In genomic region chr11:72409649-72410385, GRCm38 (mm10) we compare ENCODE assay signal across 11 mouse cellular contexts. TPM values are rescaled to one million over a fixed set of nuclear protein-coding genes. Genes with fewer than 3 reads are reported as not detected.
DNase-seq lines count a peak whose midpoint lies in the region; ATAC-seq and TF ChIP-seq lines count a peak whose summit lies in the region.
"Had no signal": no experiment of that assay in that cellular context is flagged by ENCODE, and none has a peak within 500 bp of the region (broad histone marks: within the 10 kb centered on the region; RNA-seq: fewer than 3 reads in every experiment).

No protein-coding gene starts in this region.

- ATAC-seq in heart, embryonic 11.5 days (replicated peaks; ENCODE audit: insufficient number of reproducible peaks, low FRiP score, low TSS enrichment): no peak
- ATAC-seq in liver, embryonic 14.5 days (ENCODE audit: insufficient read depth): no peak

- H3K27me3 ChIP-seq in heart, embryonic 11.5 days (ENCODE audit: control insufficient read depth, insufficient read depth, low read length): no peaks in the 10 kb centered on the region
- H3K27me3 ChIP-seq in testis, adult 2 months (ENCODE audit: control insufficient read depth, insufficient read depth, low read length): no peaks in the 10 kb centered on the region
- peaks cover 4% of the 10 kb centered on the region for H3K27me3 ChIP-seq in liver, embryonic 14.5 days (ENCODE audit: control insufficient read depth, insufficient read depth, low read length)

- no peak for DNase-seq in heart, postnatal 14 days
- no peak for DNase-seq in testis, postnatal 10 days (ENCODE audit: low spot score)
- no peak for DNase-seq in liver, embryonic 14.5 days (ENCODE audit: low read depth in 3 of 3, low spot score in 3 of 3)
- DNase-seq in urinary bladder, postnatal 4 days (ENCODE audit: low spot score in 2 of 2): no peak
- no peak for DNase-seq in adrenal gland, postnatal 25 days
- no peak for DNase-seq in layer of hippocampus, postnatal 36 days
- DNase-seq: gastrocnemius, postnatal 25 days had no signal

- TF ChIP-seq POLR2A in testis, adult 2 months (IDR thresholded peaks at IDR 0.05; ENCODE audit: control insufficient read depth, low read depth, low read length): no peak

- peak overlapping the region; percentile 91 for H3K9ac ChIP-seq in heart, embryonic 11.5 days (ENCODE audit: low read depth, low read length)
- no peak overlapping the region for H3K9ac ChIP-seq in liver, embryonic 14.5 days (replicated peaks)

- peak overlapping the region; percentile 97 for H3K4me3 ChIP-seq in heart, embryonic 11.5 days (ENCODE audit: low read depth, low read length)
- peak overlapping the region; percentile 16; the same call in 1 of the 2 replicates for H3K4me3 ChIP-seq in testis, adult 2 months (ENCODE audit: control insufficient read depth, low read depth, low read length)
- H3K4me3 ChIP-seq in liver, embryonic 14.5 days (ENCODE audit: insufficient read depth in 1 of 2, low read depth in 2 of 2, low read length in 2 of 2): 0 out of 4 replicates have a peak overlapping the region, but pooled peaks of 1 of the 2 experiments have one; percentile 16

- H3K9me3 ChIP-seq in heart, embryonic 11.5 days (replicated peaks; ENCODE audit: control insufficient read depth, low read length): no peaks in the 10 kb centered on the region
- no peaks in the 10 kb centered on the region for H3K9me3 ChIP-seq in liver, embryonic 14.5 days (ENCODE audit: control insufficient read depth, low read length)

- no peaks in the 10 kb centered on the region for H3K36me3 ChIP-seq in heart, embryonic 11.5 days (ENCODE audit: control insufficient read depth, insufficient read depth, low read length)
- no peaks in the 10 kb centered on the region for H3K36me3 ChIP-seq in testis, adult 2 months (ENCODE audit: control insufficient read depth, insufficient read depth, low read length)
- H3K36me3 ChIP-seq in liver, embryonic 14.5 days (replicated peaks; ENCODE audit: control insufficient read depth, insufficient read depth, low read depth): no peaks in the 10 kb centered on the region

- TF ChIP-seq CTCF in testis, adult 2 months (IDR thresholded peaks at IDR 0.05; ENCODE audit: control insufficient read depth, insufficient read depth, insufficient replicate concordance, low read depth, low read length): no peak
- TF ChIP-seq CTCF in liver, embryonic 14.5 days (IDR thresholded peaks at IDR 0.05; ENCODE audit: low read depth): no peak

- intact Hi-C loops in heart, postnatal 14 days (cut with DNase I): loop anchor here (2.0 kb wide), 1 partner anchor 15 kb away; no protein-coding TSS in a partner anchor

- TF ChIP-seq EP300 in liver, embryonic 14.5 days (IDR thresholded peaks at IDR 0.05; ENCODE audit: low read depth): no peak

- H3K4me1 ChIP-seq in heart, embryonic 11.5 days (ENCODE audit: control insufficient read depth, insufficient read depth, low read length): peaks cover 74% of the 10 kb centered on the region
- peaks cover 19% of the 10 kb centered on the region for H3K4me1 ChIP-seq in testis, adult 2 months (ENCODE audit: control insufficient read depth, insufficient read depth, low read length)
- H3K4me1 ChIP-seq in liver, embryonic 14.5 days (replicated peaks; ENCODE audit: control insufficient read depth in 2 of 2, insufficient read depth in 2 of 2, low read length in 1 of 2): peaks cover 4 to 25% of the 10 kb centered on the region in 2 experiments

- H3K4me2 ChIP-seq in heart, embryonic 11.5 days: peak overlapping the region; percentile 91
- H3K4me2 ChIP-seq in liver, embryonic 14.5 days (ENCODE audit: low read depth): peak overlapping the region; percentile 20; the same call in 1 of the 2 replicates

- WGBS in heart, embryonic 11.5 days (ENCODE audit: insufficient replicate concordance): 47% methylated on average over 12 of the region's 12 CpGs
- WGBS in liver, embryonic 14.5 days (ENCODE audit: insufficient replicate concordance): 67% methylated on average over 12 of the region's 12 CpGs

- peak overlapping the region; percentile 94 for H3K27ac ChIP-seq in heart, embryonic 11.5 days (ENCODE audit: low read depth, low read length)
- no peak overlapping the region for H3K27ac ChIP-seq in testis, adult 2 months (ENCODE audit: control insufficient read depth, insufficient read depth, low read depth, low read length)
- H3K27ac ChIP-seq in liver, embryonic 14.5 days: no peak overlapping the region

RNA-seq across cellular contexts. Expression of gene Smtnl2, which starts 1.7 kb away (rescaled TPM):
- polyA plus RNA-seq in heart, embryonic 11.5 days (2014; fragmentation: Nextera tagmentation; extraction: Ambion mirVana): 107 and 123 TPM in 2 replicates
- 10 to 100 TPM; 27.1 to 30.5 TPM for total RNA-seq in heart, postnatal 14 days (2021)
- polyA plus RNA-seq in testis, adult 2 months (2012; rRNA removed): 2.1 and 2.5 TPM in 2 replicates
- 1.1 and 1.3 TPM in 2 replicates for polyA plus RNA-seq in liver, embryonic 14.5 days (2012; rRNA removed)
- polyA plus RNA-seq in liver, embryonic 14.5 days (2014; fragmentation: Nextera tagmentation; extraction: Ambion mirVana): 0.85 and 0.86 TPM in 2 replicates
- 2.6 and 2.7 TPM in 2 replicates for total RNA-seq in adrenal gland, postnatal 25 days (2021)
- 1 to 10 TPM; 1.5 to 2.7 TPM for total RNA-seq in layer of hippocampus, postnatal 36 days (2021)

RNA-seq across cellular contexts. Expression of gene Ggt6, which starts 25.5 kb away (rescaled TPM):
- polyA plus RNA-seq in heart, embryonic 11.5 days (2014; fragmentation: Nextera tagmentation; extraction: Ambion mirVana): not detected in 2 replicates
- total RNA-seq in heart, postnatal 14 days (2021): under 1 TPM in 1 of 2 experiments, not detected in 1; 0.39 TPM
- 0.10 TPM in 2 replicates for polyA plus RNA-seq in testis, adult 2 months (2012; rRNA removed)
- polyA plus RNA-seq in liver, embryonic 14.5 days (2012; rRNA removed): 0.10 and 0.18 TPM in 2 replicates
- 0.25 and 0.38 TPM in 2 replicates for polyA plus RNA-seq in liver, embryonic 14.5 days (2014; fragmentation: Nextera tagmentation; extraction: Ambion mirVana)
- 3.7 and 4.4 TPM in 2 replicates for total RNA-seq in adrenal gland, postnatal 25 days (2021)
- not detected for total RNA-seq in layer of hippocampus, postnatal 36 days (2021)
- total RNA-seq: common myeloid progenitor, adult 5-6 weeks; left cerebral cortex, postnatal 10 days had no signal

RNA-seq across cellular contexts. Expression of gene Mybbp1a, which starts 31.3 kb away (rescaled TPM):
- 93.8 and 101 TPM in 2 replicates for polyA plus RNA-seq in heart, embryonic 11.5 days (2014; fragmentation: Nextera tagmentation; extraction: Ambion mirVana)
- 10 to 100 TPM; 38.0 to 38.4 TPM for total RNA-seq in heart, postnatal 14 days (2021)
- 13.6 and 14.0 TPM in 2 replicates for polyA plus RNA-seq in testis, adult 2 months (2012; rRNA removed)
- 31.0 and 56.3 TPM in 2 replicates for polyA plus RNA-seq in liver, embryonic 14.5 days (2012; rRNA removed)
- polyA plus RNA-seq in liver, embryonic 14.5 days (2014; fragmentation: Nextera tagmentation; extraction: Ambion mirVana): 65.5 and 72.6 TPM in 2 replicates
- total RNA-seq in adrenal gland, postnatal 25 days (2021): 83.9 and 101 TPM in 2 replicates
- total RNA-seq in layer of hippocampus, postnatal 36 days (2021): 10 to 100 TPM; 51.3 to 52.2 TPM

RNA-seq across cellular contexts. Expression of gene Tekt1, which starts 47.6 kb away (rescaled TPM):
- 0.52 and 0.99 TPM in 2 replicates for polyA plus RNA-seq in heart, embryonic 11.5 days (2014; fragmentation: Nextera tagmentation; extraction: Ambion mirVana)
- total RNA-seq in heart, postnatal 14 days (2021): under 1 TPM in 1 of 2 experiments, not detected in 1; 0.26 TPM
- polyA plus RNA-seq in testis, adult 2 months (2012; rRNA removed): 184 and 205 TPM in 2 replicates
- not detected in 2 replicates for polyA plus RNA-seq in liver, embryonic 14.5 days (2012; rRNA removed)
- not detected in 2 replicates for polyA plus RNA-seq in liver, embryonic 14.5 days (2014; fragmentation: Nextera tagmentation; extraction: Ambion mirVana)
- total RNA-seq in adrenal gland, postnatal 25 days (2021): 0.21 TPM in 1 of 2 replicates, not detected in the other
- 1 to 10 TPM; 2.2 to 3.1 TPM for total RNA-seq in layer of hippocampus, postnatal 36 days (2021)
